Mouse (Mus musculus) CH12.LX (cell line): ENCODE results near the gene Pvr. TPM values are rescaled to one million over a fixed set of nuclear protein-coding genes. Genes with fewer than 3 reads are reported as not detected.

Source experiments
- DNase-seq: peaks from one replicate; pipeline ENCODE4 v3.0.0-alpha.2; 2013; ENCODE audit errors: extremely low read depth
- H3K27ac ChIP-seq: 2 replicates; pipeline ENCODE4 v1.5.1; 2012; ENCODE audit warnings: low read depth, mild to moderate bottlenecking, control low read depth, moderate library complexity; ENCODE audit not compliant: insufficient read depth
- H3K27me3 ChIP-seq: replicated peaks from 2 replicates; pipeline ENCODE3; 2012; ENCODE audit warnings: inconsistent platforms
- H3K36me3 ChIP-seq, 2 experiments: replicated peaks in 1 of 2; 2 replicates each; pipeline versions ENCODE3 to v1.6.1; 2012; ENCODE audit warnings: inconsistent platforms in 1 of 2, low read length in 1 of 2, mild to moderate bottlenecking in 1 of 2, mixed read lengths in 1 of 2, moderate library complexity in 1 of 2; ENCODE audit not compliant: control insufficient read depth in 1 of 2, insufficient read depth in 1 of 2
- H3K4me1 ChIP-seq, 2 experiments: 2 replicates each; pipeline ENCODE4 v1.6.1; 2012; ENCODE audit warnings: inconsistent platforms in 1 of 2, moderate library complexity in 1 of 2; ENCODE audit not compliant: insufficient read depth in 2 of 2, control insufficient read depth in 1 of 2
- H3K4me2 ChIP-seq: 2 replicates; pipeline ENCODE4 v1.6.1; 2012; ENCODE audit warnings: low read depth, mild to moderate bottlenecking, control low read depth; ENCODE audit not compliant: poor library complexity, insufficient read depth, severe bottlenecking
- H3K4me3 ChIP-seq, 3 experiments: fragments of 150-350 bp in 1 of 3; sonication (generic) in 1 of 3; replicated peaks in 1 of 3; 2 replicates each; pipeline versions ENCODE3 to v1.5.1; 2011 to 2012; ENCODE audit warnings: low read depth in 2 of 3, low read length in 2 of 3, mild to moderate bottlenecking in 2 of 3, moderate library complexity in 2 of 3, control low read depth in 1 of 3, improper control_type of control experiment in 1 of 3, inconsistent platforms in 1 of 3, mixed read lengths in 1 of 3; ENCODE audit not compliant: poor library complexity in 1 of 3
- H3K79me2 ChIP-seq: replicated peaks from 2 replicates; pipeline ENCODE4 v1.6.1; 2012; ENCODE audit warnings: mild to moderate bottlenecking, moderate library complexity; ENCODE audit not compliant: control insufficient read depth, poor library complexity, insufficient read depth, severe bottlenecking; ENCODE audit errors: extremely low read depth
- H3K9ac ChIP-seq: 2 replicates; pipeline ENCODE4 v1.6.1; 2012; ENCODE audit warnings: low read depth, mild to moderate bottlenecking, control low read depth, moderate library complexity; ENCODE audit not compliant: insufficient read depth
- H3K9me3 ChIP-seq: replicated peaks from 2 replicates; pipeline ENCODE3; 2012; ENCODE audit warnings: low read length, inconsistent platforms, mixed read lengths
- BHLHE40 ChIP-seq: IDR thresholded peaks from 2 replicates; pipeline ENCODE4 v1.6.1; 2011; ENCODE audit warnings: mild to moderate bottlenecking, low read depth, low read length, improper control_type of control experiment
- ELF1 ChIP-seq: IDR thresholded peaks from 2 replicates; pipeline ENCODE4 v1.6.1; 2014; ENCODE audit warnings: low read depth, mild to moderate bottlenecking, inconsistent platforms, low read length, improper control_type of control experiment
- EP300 ChIP-seq: IDR thresholded peaks from 2 replicates; pipeline ENCODE4 v1.6.1; 2011; ENCODE audit warnings: low read length, improper control_type of control experiment
- HCFC1 ChIP-seq: IDR thresholded peaks from 2 replicates; pipeline ENCODE4 v1.6.1; 2012; ENCODE audit warnings: low read depth, mild to moderate bottlenecking, inconsistent platforms, low read length, improper control_type of control experiment
- JUN ChIP-seq: IDR thresholded peaks from 2 replicates; pipeline ENCODE4 v1.6.1; 2011; ENCODE audit warnings: low read depth, mild to moderate bottlenecking, low read length, improper control_type of control experiment, moderate library complexity; ENCODE audit not compliant: insufficient read depth
- JUND ChIP-seq: conservative IDR thresholded peaks from 2 replicates; pipeline ENCODE4 v1.6.1; 2011; ENCODE audit warnings: low read depth, low read length, improper control_type of control experiment
- KAT2A ChIP-seq: IDR thresholded peaks from 2 replicates; pipeline ENCODE4 v1.6.1; 2012; ENCODE audit warnings: low read length, improper control_type of control experiment, inconsistent platforms; ENCODE audit not compliant: insufficient replicate concordance
- MAFK ChIP-seq: IDR thresholded peaks from 2 replicates; pipeline ENCODE4 v1.6.1; 2011; ENCODE audit warnings: low read length, improper control_type of control experiment; ENCODE audit not compliant: insufficient replicate concordance
- MXI1 ChIP-seq: IDR thresholded peaks from 2 replicates; pipeline ENCODE4 v1.6.1; 2011; ENCODE audit warnings: mild to moderate bottlenecking, low read depth, low read length, improper control_type of control experiment
- NELFE ChIP-seq: IDR thresholded peaks from 2 replicates; pipeline ENCODE4 v1.6.1; 2011; ENCODE audit warnings: low read depth, low read length, improper control_type of control experiment
- NRF1 ChIP-seq: IDR thresholded peaks from 2 replicates; pipeline ENCODE4 v1.6.1; 2014; ENCODE audit warnings: low read depth, mild to moderate bottlenecking, inconsistent platforms, low read length, improper control_type of control experiment, moderate library complexity
- POLR2A ChIP-seq: IDR thresholded peaks from 2 replicates; pipeline ENCODE4 v1.6.1; 2011; ENCODE audit warnings: low read depth, mild to moderate bottlenecking, improper control_type of control experiment, low read length
- RCOR1 ChIP-seq: conservative IDR thresholded peaks from 2 replicates; pipeline ENCODE4 v1.6.1; 2012; ENCODE audit warnings: low read depth, mild to moderate bottlenecking, inconsistent platforms, low read length, improper control_type of control experiment
- USF1 ChIP-seq: IDR thresholded peaks from 2 replicates; pipeline ENCODE4 v1.6.1; 2014; ENCODE audit warnings: low read depth, mild to moderate bottlenecking, inconsistent platforms, low read length, improper control_type of control experiment
- USF2 ChIP-seq: conservative IDR thresholded peaks from 2 replicates; pipeline ENCODE4 v1.6.1; 2011; ENCODE audit warnings: low read depth, low read length, improper control_type of control experiment
- ZC3H11A ChIP-seq: IDR thresholded peaks from 2 replicates; pipeline ENCODE4 v1.6.1; 2012; ENCODE audit warnings: low read depth, mild to moderate bottlenecking, inconsistent platforms, low read length, improper control_type of control experiment
- ZMIZ1 ChIP-seq: IDR thresholded peaks from 2 replicates; pipeline ENCODE4 v1.6.1; 2012; ENCODE audit warnings: low read depth, mild to moderate bottlenecking, inconsistent platforms, low read length, improper control_type of control experiment
- ZNF384 ChIP-seq: IDR thresholded peaks from 2 replicates; pipeline ENCODE4 v1.6.1; 2012; ENCODE audit warnings: low read depth, low read length, improper control_type of control experiment, inconsistent platforms
- dilution Hi-C: fragments of 300-500 bp; cut with MboI; formaldehyde crosslinking; loops from 2 replicates; pipeline ENCODE4 v1.14.3; 2020; ENCODE audit warnings: low sequenced_read_pairs; ENCODE audit not compliant: extremely low pct_unique_long_range_greater_than_20kb, extremely low pct_ligation_motif_present
- in situ Hi-C: fragments of 300-500 bp; cut with MboI; formaldehyde crosslinking; loops from 3 replicates; pipeline ENCODE4 v1.14.3; 2019; ENCODE audit warnings: low sequenced_read_pairs, low pct_ligation_motif_present, low pct_unique_long_range_greater_than_20kb, mixed read lengths
- polyA plus RNA-seq: library from polyadenylated mRNA; unstranded; fragments of >175 nt; gene quantifications from 2 replicates; pipeline ENCODE4 v1.2.1, GENCODE M21; 2012; ENCODE audit warnings: low read depth; ENCODE audit not compliant: insufficient read length
- total RNA-seq, 2 experiments: library from RNA; depleted of rRNA; stranded (reverse); fragments of 300-350 nt in 1 of 2; fragments of >200 nt in 1 of 2; gene quantifications; 2 replicates each; pipeline ENCODE4 v1.2.3; 2012 to 2014

Pvr gene
- total and polyA plus RNA-seq, 3 experiments: 12.7 to 15.0 (median 13.2) TPM

DNA sequence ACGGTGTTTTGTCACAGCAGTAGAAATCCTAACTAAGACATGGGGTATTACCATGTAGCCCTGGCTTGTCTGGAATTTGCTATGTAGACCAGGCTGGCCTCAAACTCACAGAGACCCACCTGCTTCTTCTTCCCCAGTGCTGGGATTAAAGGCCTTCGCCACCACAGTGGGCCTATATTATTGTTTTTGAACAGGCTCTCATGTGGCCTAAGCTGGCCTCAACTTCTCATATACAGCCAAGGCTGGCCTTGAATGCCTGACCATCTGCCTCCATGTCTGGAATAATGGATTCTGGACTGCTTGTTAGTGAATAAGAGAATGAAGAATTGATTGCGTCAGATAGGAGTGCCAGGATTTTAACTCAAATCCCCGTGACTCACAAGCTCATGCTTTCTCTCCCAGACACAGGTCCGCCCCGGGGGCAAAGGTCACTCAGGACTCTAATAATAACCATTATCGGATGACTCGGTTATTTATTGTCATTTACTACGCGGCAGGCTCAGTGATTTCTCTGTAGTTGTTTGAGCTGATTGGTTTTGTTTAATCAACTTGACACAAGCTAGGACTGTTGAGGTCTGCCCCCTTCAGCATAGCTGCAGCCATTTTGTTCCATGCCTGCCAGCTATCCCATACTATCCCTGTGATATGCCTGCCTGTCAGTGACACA, 31.5 kb upstream of the Pvr start:
- Histone ChIP-seq H3K4me3 (no peak overlapping the region), H3K27me3 (no peaks in the 10 kb centered on the region), H3K4me2 (no peak overlapping the region), H3K79me2 (no peaks in the 10 kb centered on the region), H3K9me3 (no peaks in the 10 kb centered on the region), H3K27ac (no peak overlapping the region), H3K36me3 (no peaks in the 10 kb centered on the region), H3K9ac (no peak overlapping the region), H3K4me1 (peaks cover 0 to 19% of the 10 kb centered on the region in 2 experiments; a peak in 1 of 4 replicates)
- TF ChIP-seq ZNF384: no peak
- no peak for TF ChIP-seq ELF1
- no peak for TF ChIP-seq ZC3H11A
- TF ChIP-seq USF2: no peak
- TF ChIP-seq NRF1: no peak
- no peak for TF ChIP-seq ZMIZ1
- TF ChIP-seq MXI1: no peak
- TF ChIP-seq HCFC1: no peak
- no peak for TF ChIP-seq NELFE
- no peak for TF ChIP-seq POLR2A
- no peak for TF ChIP-seq MAFK
- TF ChIP-seq USF1: no peak
- no peak for TF ChIP-seq BHLHE40
- TF ChIP-seq EP300: no peak
- TF ChIP-seq JUN: no peak
- DNase-seq: no peak
- in situ Hi-C loops: no loop called here
- dilution Hi-C loops: no loop called here

DNA sequence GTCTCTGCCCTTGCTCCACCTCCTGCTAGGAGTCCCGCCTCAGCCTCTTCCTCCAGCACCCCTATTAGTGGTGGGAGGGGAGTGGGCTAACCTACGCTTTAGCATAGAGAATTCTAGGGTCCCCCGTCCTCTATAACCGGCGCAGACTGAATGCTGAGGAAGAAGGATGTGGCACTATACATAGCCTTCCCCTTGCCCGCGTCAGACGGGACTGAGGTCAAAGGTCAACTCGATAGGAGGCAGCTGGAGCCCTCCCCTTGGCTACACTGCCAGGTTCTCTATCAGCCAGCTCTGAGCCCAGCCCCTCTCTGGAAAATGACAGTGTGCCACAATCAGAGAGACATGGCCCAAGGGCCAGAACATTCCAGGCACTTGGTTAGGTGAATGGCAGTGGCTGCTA, 29.6 kb upstream of the Pvr start, which contains the start of gene Igsf23:
Gene Igsf23, minus strand, starts transcription at position 168 of the 400 bp plus-strand sequence.
- Histone ChIP-seq H3K27me3 (no peaks in the 10 kb centered on the region), H3K4me1 (peaks cover 0 to 12% of the 10 kb centered on the region in 2 experiments; a peak in 1 of 4 replicates), H3K9ac (no peak within 1 kb of the TSS), H3K9me3 (no peaks in the 10 kb centered on the region), H3K4me3 (no peak within 1 kb of the TSS), H3K27ac (no peak within 1 kb of the TSS), H3K36me3 (no peaks in the 10 kb centered on the region), H3K79me2 (no peaks in the 10 kb centered on the region), H3K4me2 (no peak within 1 kb of the TSS)
- dilution Hi-C loops (no loop called here), in situ Hi-C loops (no loop called here)
- TF ChIP-seq JUND: no peak
- no peak for TF ChIP-seq BHLHE40
- no peak for TF ChIP-seq KAT2A
- TF ChIP-seq POLR2A: no peak
- TF ChIP-seq RCOR1: no peak
- DNase-seq: no peak
